Mouse (Mus musculus) thymus, adult 2 months (tissue): Measurements from ENCODE around the gene Gramd4. TPM values are rescaled to one million over a fixed set of nuclear protein-coding genes. Genes with fewer than 3 reads are reported as not detected.

ENCODE experiments used
- DNase-seq: peaks from one replicate; pipeline ENCODE4 v3.0.0; 2021
- H3K27ac ChIP-seq: fragments of 200-500 bp; 2 replicates; pipeline ENCODE4 v1.5.1; 2012; ENCODE audit warnings: low read length, control low read depth; ENCODE audit not compliant: control insufficient read depth, insufficient read depth
- H3K27me3 ChIP-seq: fragments of 200-500 bp; 2 replicates; pipeline ENCODE4 v1.6.1; 2012; ENCODE audit warnings: mild to moderate bottlenecking, low read length, moderate library complexity, mixed read lengths; ENCODE audit not compliant: control insufficient read depth, insufficient read depth
- H3K36me3 ChIP-seq: fragments of 200-500 bp; 2 replicates; pipeline ENCODE4 v1.6.1; 2012; ENCODE audit warnings: mild to moderate bottlenecking, low read length, moderate library complexity; ENCODE audit not compliant: control insufficient read depth, insufficient read depth
- H3K4me1 ChIP-seq: fragments of 200-500 bp; replicated peaks from 2 replicates; pipeline ENCODE4 v1.6.1; 2012; ENCODE audit warnings: low read length; ENCODE audit not compliant: control insufficient read depth, insufficient read depth
- H3K4me3 ChIP-seq: fragments of 200-500 bp; 2 replicates; pipeline ENCODE4 v1.5.1; 2012; ENCODE audit warnings: mild to moderate bottlenecking, low read length, control low read depth, moderate library complexity; ENCODE audit not compliant: control insufficient read depth, insufficient read depth
- CTCF ChIP-seq: fragments of 200-500 bp; IDR thresholded peaks from 2 replicates; pipeline ENCODE4 v1.5.1; 2012; ENCODE audit warnings: mild to moderate bottlenecking, control low read depth, low read length, moderate library complexity, borderline replicate concordance; ENCODE audit not compliant: control insufficient read depth, poor library complexity, insufficient read depth; ENCODE audit errors: extremely low read depth
- POLR2A ChIP-seq: fragments of 200-500 bp; IDR thresholded peaks from 2 replicates; pipeline ENCODE4 v1.6.1; 2012; ENCODE audit warnings: mild to moderate bottlenecking, low read length, control low read depth, moderate library complexity; ENCODE audit not compliant: control insufficient read depth, poor library complexity, insufficient read depth; ENCODE audit errors: extremely low read depth
- WGBS: fragments of 180-500 bp; shearing (Covaris S2); methylation state at CpG from one replicate; pipeline ENCODE4 v1.1.7; 2018; 5-methylcytosine and 5-hydroxymethylcytosine counted together
- polyA plus RNA-seq: library from polyadenylated mRNA; depleted of rRNA; stranded (reverse); fragments of >200 nt; gene quantifications from 2 replicates; pipeline ENCODE4 v1.2.3, GENCODE M21; 2012

Gramd4 gene
- polyA plus RNA-seq, 1 experiment = 37.1 TPM

GRCm38 (mm10) chr15:86117115-86118100 lies 59.9 kb downstream of the Gramd4 start:
- 95% methylated on average over 15 of the region's 15 CpGs for WGBS
- Histone ChIP-seq H3K27me3 (no peaks in the 10 kb centered on the region), H3K4me3 (no peak overlapping the region), H3K36me3 (no peaks in the 10 kb centered on the region), H3K4me1 (peaks cover 17% of the 10 kb centered on the region), H3K27ac (no peak overlapping the region)
- TF ChIP-seq CTCF (no peak), POLR2A (no peak)
- no peak for DNase-seq

GRCm38 (mm10) chr15:86119186-86119585 lies 61.7 kb downstream of the Gramd4 start:
- Histone ChIP-seq H3K36me3 (no peaks in the 10 kb centered on the region), H3K4me3 (no peak overlapping the region), H3K27me3 (no peaks in the 10 kb centered on the region), H3K27ac (no peak overlapping the region), H3K4me1 (0 out of 2 replicates have a peak, but pooled peaks cover 1% of the 10 kb centered on the region)
- TF ChIP-seq CTCF (no peak), POLR2A (no peak)
- DNase-seq = no peak
- WGBS = 98% methylated on average over 7 of the region's 7 CpGs

GRCm38 (mm10) chr15:86122261-86122949 lies 64.9 kb downstream of the Gramd4 start:
- WGBS = 95% methylated on average over 9 of the region's 9 CpGs
- Histone ChIP-seq H3K36me3 (peaks cover 4% of the 10 kb centered on the region; the same call in 1 of the 2 replicates), H3K27ac (no peak overlapping the region), H3K4me3 (no peak overlapping the region), H3K4me1 (no peaks in the 10 kb centered on the region), H3K27me3 (no peaks in the 10 kb centered on the region)
- DNase-seq = no peak
- TF ChIP-seq POLR2A = no peak
- TF ChIP-seq CTCF = no peak

GRCm38 (mm10) chr15:86123409-86123808 lies 65.9 kb downstream of the Gramd4 start:
- DNase-seq = no peak
- 55% methylated on average over 4 of the region's 4 CpGs for WGBS
- peaks cover 4% of the 10 kb centered on the region; the same call in 1 of the 2 replicates for H3K36me3 ChIP-seq
- no peaks in the 10 kb centered on the region for H3K4me1 ChIP-seq
- no peaks in the 10 kb centered on the region for H3K27me3 ChIP-seq
- H3K4me3 ChIP-seq = no peak overlapping the region
- TF ChIP-seq CTCF = no peak
- no peak for TF ChIP-seq POLR2A
- no peak overlapping the region for H3K27ac ChIP-seq

- Histone ChIP-seq H3K36me3 (peaks cover 4% of the 10 kb centered on the region; the same call in 1 of the 2 replicates), H3K27me3 (no peaks in the 10 kb centered on the region), H3K4me3 (no peak overlapping the region), H3K4me1 (no peaks in the 10 kb centered on the region), H3K27ac (no peak overlapping the region)
- WGBS = 56% methylated on average over 1 of the region's 1 CpGs
- TF ChIP-seq POLR2A = no peak
- TF ChIP-seq CTCF = peak; percentile 77; the same call in 1 of the 2 replicates
- DNase-seq = peak; percentile 81
Observed at GRCm38 (mm10) chr15:86124359-86124758, 66.9 kb downstream of the Gramd4 start.

GRCm38 (mm10) chr15:86129036-86129435 lies 71.5 kb downstream of the Gramd4 start:
- Histone ChIP-seq H3K36me3 (peaks cover 4% of the 10 kb centered on the region; the same call in 1 of the 2 replicates), H3K27ac (no peak overlapping the region), H3K27me3 (no peaks in the 10 kb centered on the region), H3K4me3 (no peak overlapping the region), H3K4me1 (no peaks in the 10 kb centered on the region)
- no peak for DNase-seq
- 94% methylated on average over 3 of the region's 3 CpGs for WGBS
- TF ChIP-seq POLR2A (no peak), CTCF (no peak)
